Mouse (Mus musculus) bone marrow, adult 2 months (tissue): ENCODE results near the gene Uvrag. TPM values are rescaled to one million over a fixed set of nuclear protein-coding genes. Genes with fewer than 3 reads are reported as not detected.
"Not testable (repeated sequence)": the region's sequence is repeated elsewhere in the genome, so short reads cannot be mapped to it uniquely, and the experiment has no call there.

Experiments used
- H3K27ac ChIP-seq: fragments of 200-500 bp; 2 replicates; pipeline ENCODE4 v1.5.1; 2012; ENCODE audit warnings: low read depth, mild to moderate bottlenecking, control low read depth, inconsistent platforms, low read length; ENCODE audit not compliant: control insufficient read depth, poor library complexity, insufficient read depth
- H3K4me1 ChIP-seq: fragments of 200-500 bp; 2 replicates; pipeline ENCODE4 v1.6.1; 2011; ENCODE audit warnings: low read length; ENCODE audit not compliant: control insufficient read depth, insufficient read depth
- H3K4me3 ChIP-seq: fragments of 200-500 bp; replicated peaks from 2 replicates; pipeline ENCODE3; 2011; ENCODE audit warnings: mild to moderate bottlenecking, low read depth, low read length, control low read depth; ENCODE audit not compliant: control insufficient read depth
- CTCF ChIP-seq: fragments of 200-500 bp; IDR thresholded peaks from 2 replicates; pipeline ENCODE4 v1.5.1; 2011; ENCODE audit warnings: low read length, control low read depth; ENCODE audit not compliant: control insufficient read depth, insufficient read depth
- POLR2A ChIP-seq: fragments of 200-500 bp; IDR thresholded peaks from 2 replicates; pipeline ENCODE4 v1.6.1; 2011; ENCODE audit warnings: low read depth, mild to moderate bottlenecking, control low read depth, low read length, borderline replicate concordance; ENCODE audit not compliant: control insufficient read depth
- WGBS: fragments of 180-500 bp; shearing (Covaris S2); methylation state at CpG from one replicate; pipeline ENCODE4 v1.1.7; 2018; 5-methylcytosine and 5-hydroxymethylcytosine counted together
- polyA plus RNA-seq: library from polyadenylated mRNA; stranded (reverse); fragments of >200 nt; gene quantifications from 2 replicates; pipeline ENCODE4 v1.2.4, GENCODE M21; 2011; ENCODE audit warnings: low replicate concordance; ENCODE audit not compliant: missing spikeins, insufficient read depth, insufficient read length

Uvrag gene
- polyA plus RNA-seq, 1 experiment: 38.2 TPM

GRCm38 (mm10) chr7:99064795-99065194 is 76.1 kb downstream of the Uvrag start:
- WGBS: 87% methylated on average over 3 of the region's 3 CpGs

DNA sequence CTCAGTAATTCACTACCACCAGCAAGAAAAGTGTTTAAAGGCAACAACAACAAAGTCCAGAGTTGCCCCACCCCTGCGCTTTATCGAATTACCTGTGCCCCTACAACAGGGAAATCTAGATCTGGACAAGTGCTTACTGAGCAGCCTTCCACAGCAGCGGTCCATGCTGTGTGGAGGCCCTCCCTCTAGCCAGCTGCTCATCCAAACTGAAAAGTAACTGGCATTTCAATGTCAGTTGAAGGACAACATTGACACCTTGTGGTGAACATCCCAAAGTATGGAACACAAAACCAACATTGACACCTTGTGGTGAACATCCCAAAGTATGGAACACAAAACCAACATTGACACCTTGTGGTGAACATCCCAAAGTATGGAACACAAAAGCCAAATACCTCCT is 78.7 kb downstream of the Uvrag start:
- not testable (repeated sequence) for H3K4me1 ChIP-seq, H3K27ac ChIP-seq, H3K4me3 ChIP-seq
- 82% methylated on average over 3 of the region's 3 CpGs for WGBS

More at GRCm38 (mm10) chr7:99064795-99065194, 76.1 kb downstream of the Uvrag start:
- Histone ChIP-seq H3K4me3 (no peak overlapping the region), H3K27ac (no peak overlapping the region), H3K4me1 (no peaks in the 10 kb centered on the region)
- no peak for TF ChIP-seq CTCF
- no peak for TF ChIP-seq POLR2A

- 77% methylated on average over 7 of the region's 7 CpGs for WGBS
- no peak for TF ChIP-seq POLR2A
- TF ChIP-seq CTCF: no peak
- no peaks in the 10 kb centered on the region for H3K4me1 ChIP-seq
- no peak overlapping the region for H3K27ac ChIP-seq
- H3K4me3 ChIP-seq: no peak overlapping the region
Measured at GRCm38 (mm10) chr7:99061056-99061680, 79.8 kb downstream of the Uvrag start.

GRCm38 (mm10) chr7:99060476-99060875 is 80.5 kb downstream of the Uvrag start:
- WGBS: 89% methylated on average over 5 of the region's 5 CpGs
- Histone ChIP-seq H3K27ac (no peak overlapping the region), H3K4me1 (no peaks in the 10 kb centered on the region), H3K4me3 (no peak overlapping the region)
- no peak for TF ChIP-seq POLR2A
- no peak for TF ChIP-seq CTCF

DNA sequence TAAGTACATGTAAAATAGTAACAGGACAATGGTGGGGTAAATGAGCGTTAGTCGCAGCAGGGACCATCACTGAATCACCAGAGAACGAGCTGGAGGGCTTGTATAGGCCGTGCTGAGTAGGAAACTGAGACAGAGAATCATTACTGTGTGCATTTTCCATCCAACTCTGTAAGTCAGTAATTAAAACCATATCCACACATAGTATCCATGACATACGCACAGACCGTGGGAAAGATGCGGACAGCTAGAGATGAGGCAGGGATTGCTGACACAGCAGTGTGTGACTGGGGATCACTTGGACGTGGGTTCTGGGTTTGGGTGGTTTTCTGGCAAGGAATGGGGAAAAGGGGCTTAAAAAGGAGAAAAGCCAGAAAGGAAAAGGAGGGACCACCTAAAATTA is 81.0 kb downstream of the Uvrag start:
- TF ChIP-seq POLR2A (no peak), CTCF (no peak)
- H3K27ac ChIP-seq: no peak overlapping the region
- 85% methylated on average over 8 of the region's 8 CpGs for WGBS
- H3K4me3 ChIP-seq: no peak overlapping the region
- H3K4me1 ChIP-seq: no peaks in the 10 kb centered on the region

GRCm38 (mm10) chr7:99057053-99057630 is 83.8 kb downstream of the Uvrag start:
- Histone ChIP-seq H3K27ac (no peak overlapping the region), H3K4me1 (no peaks in the 10 kb centered on the region; the same call in 1 of the 2 replicates), H3K4me3 (no peak overlapping the region)
- TF ChIP-seq CTCF (no peak), POLR2A (no peak)
- 90% methylated on average over 17 of the region's 17 CpGs for WGBS

GRCm38 (mm10) chr7:99053626-99054025 is 87.3 kb downstream of the Uvrag start:
- 89% methylated on average over 4 of the region's 4 CpGs for WGBS
- no peak for TF ChIP-seq CTCF
- TF ChIP-seq POLR2A: no peak
- H3K4me3 ChIP-seq: no peak overlapping the region
- no peak overlapping the region for H3K27ac ChIP-seq
- H3K4me1 ChIP-seq: peaks cover 1% of the 10 kb centered on the region; the same call in 1 of the 2 replicates

GRCm38 (mm10) chr7:99052471-99053241 is 88.3 kb downstream of the Uvrag start:
- Histone ChIP-seq H3K4me1 (peaks cover 1% of the 10 kb centered on the region; the same call in 1 of the 2 replicates), H3K27ac (no peak overlapping the region), H3K4me3 (no peak overlapping the region)
- WGBS: 79% methylated on average over 6 of the region's 6 CpGs
- TF ChIP-seq POLR2A (no peak), CTCF (no peak)
